Mouse (Mus musculus) heart, postnatal 4 days (tissue): ENCODE measurements at regions not wholly inside any gene's neighbourhood (a gene's known extent, or its start where the extent isn't known, plus 50 kb on each side); places are given as distances from the start of the nearest gene placed in this dataset.

Experiments used
- DNase-seq: peaks from one replicate; pipeline ENCODE4 v3.0.0; 2021

DNA sequence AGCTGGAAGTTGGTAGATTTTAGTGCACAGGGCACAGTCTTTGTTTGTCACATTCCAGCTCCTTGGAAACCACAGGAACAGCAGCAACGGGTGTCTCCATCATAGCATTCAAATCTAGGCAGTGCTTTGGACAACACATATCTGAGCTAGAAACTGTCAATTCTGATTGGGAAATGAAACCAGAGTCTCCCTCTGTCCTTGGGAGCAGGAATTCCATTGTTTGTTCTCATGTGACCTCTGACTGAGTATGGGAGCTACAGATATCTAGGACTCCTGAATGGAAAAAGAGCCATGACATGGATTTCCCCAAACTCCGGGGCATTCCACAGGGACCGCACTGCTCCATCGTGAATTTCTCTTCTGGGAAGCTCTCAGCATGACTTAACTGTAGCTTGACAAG, 205.5 kb upstream of the Rasgrp1 start:
- no peak for DNase-seq

DNA sequence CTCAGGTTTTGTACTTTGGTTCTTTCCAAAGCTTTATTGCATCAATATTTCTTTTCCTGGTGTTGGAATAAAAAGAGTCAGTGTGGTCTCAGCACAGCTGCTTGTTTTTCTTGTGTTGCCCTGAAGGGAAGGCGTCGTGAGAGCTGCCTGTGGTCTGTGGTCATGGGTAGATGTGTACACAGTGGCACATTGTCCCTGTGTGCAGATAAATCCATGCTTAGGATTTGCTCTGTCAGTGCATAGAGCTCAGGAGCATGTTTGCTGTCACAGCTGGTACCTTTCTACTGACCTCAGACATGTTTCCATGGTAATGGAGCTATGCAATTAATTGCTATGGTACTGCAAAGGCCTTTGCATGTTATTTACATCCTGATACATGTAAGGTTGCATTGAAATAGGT, 213.5 kb upstream of the Rasgrp1 start:
- no peak for DNase-seq

DNA sequence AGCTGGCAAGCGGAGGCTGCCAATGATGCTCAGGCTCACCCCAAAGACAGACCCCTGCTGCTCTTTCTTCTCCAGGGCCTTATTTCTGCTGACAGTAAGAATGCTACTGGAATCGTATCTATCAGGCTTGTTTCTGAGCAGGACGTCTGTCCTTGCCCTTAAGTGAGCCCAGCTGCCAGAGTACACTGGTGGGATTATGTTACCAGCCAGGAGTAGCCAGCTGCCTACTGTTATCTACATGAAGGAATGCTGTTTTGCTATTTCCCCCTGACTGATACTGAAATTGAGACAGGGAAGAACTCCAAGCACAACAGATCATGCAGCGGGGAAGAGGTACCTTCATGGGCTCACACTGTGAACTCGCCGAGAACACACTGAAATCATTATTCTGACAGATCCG, 228.2 kb upstream of the Rasgrp1 start:
- peak; percentile 15 for DNase-seq

DNA sequence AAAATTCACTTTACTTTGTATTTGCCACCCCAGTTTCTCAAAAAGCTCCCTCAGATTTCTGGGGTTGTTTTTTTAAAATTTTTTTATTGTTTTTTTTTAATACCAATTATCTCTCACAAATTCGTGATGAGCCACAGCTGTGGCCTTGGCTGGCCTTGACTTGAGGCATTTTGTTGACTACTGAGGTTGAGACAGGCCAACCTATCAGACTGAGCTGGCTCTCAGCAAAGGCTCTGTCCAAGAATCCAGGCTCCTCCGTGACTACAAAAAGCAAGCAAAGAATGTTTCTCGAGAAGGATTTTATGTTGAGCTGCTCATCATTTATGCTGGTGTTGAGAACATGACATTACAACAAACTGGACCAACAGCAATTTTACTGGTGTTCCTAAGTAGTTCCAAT, 244.6 kb upstream of the Rasgrp1 start:
- DNase-seq, result peak; percentile 19

DNA sequence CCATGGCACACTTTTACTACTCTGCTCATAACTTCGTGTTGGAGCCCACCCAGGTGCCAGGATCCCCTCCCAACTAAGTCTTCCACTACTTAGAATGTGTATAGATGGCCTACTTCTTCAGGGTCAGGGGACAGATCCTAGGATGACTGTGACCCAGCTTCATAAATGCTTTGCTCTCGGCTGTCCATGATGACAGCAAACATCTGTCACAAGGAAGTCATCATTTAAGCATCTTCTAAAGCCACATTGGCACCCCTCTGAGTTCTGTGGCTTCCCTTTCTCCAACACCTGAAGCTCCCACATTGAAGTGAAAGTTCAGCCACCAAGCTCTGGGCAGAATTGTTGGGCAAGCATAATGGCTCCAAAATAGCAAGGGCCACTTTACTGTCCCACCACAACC, 252.2 kb upstream of the Rasgrp1 start:
- no peak for DNase-seq

DNA sequence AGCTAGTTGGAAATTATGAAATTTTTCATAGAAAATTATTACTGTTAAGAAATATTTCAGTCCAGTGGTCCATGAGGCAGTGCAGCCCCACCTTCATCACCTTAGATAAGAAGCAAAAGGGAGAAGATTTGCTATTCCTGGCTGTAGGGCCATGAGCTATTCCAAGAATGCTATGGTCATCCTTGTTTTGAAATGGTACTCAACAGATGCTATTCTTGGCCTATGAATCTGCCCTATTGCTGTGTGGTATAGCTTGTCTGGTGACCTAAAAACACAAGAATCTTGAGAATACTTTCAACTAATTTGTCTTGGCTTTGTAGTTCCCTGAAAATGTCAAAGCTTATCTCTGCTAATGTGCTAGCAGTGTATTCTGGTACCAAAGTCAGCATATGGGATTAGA, 254.8 kb upstream of the Rasgrp1 start:
- DNase-seq, result no peak

DNA sequence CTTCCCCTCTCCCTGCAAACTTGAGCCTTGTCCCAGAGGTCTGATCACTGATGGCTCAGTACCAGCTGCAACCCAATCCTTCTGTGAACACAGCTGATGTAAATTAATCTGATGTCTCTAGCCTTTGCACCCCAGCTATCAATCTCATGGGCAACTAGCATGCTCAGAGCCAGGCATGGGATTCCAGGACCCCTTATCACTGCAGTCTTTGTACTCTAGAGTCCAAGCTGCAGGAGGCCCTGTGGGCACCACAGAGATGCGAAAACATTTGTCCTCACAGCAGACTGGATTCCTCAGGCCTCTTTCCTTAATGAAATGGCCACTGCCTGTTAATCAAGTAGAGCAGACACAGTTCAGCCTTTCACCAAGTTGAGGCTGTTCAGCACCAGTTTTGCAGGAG, 272.0 kb upstream of the Rasgrp1 start:
- DNase-seq, result no peak

DNA sequence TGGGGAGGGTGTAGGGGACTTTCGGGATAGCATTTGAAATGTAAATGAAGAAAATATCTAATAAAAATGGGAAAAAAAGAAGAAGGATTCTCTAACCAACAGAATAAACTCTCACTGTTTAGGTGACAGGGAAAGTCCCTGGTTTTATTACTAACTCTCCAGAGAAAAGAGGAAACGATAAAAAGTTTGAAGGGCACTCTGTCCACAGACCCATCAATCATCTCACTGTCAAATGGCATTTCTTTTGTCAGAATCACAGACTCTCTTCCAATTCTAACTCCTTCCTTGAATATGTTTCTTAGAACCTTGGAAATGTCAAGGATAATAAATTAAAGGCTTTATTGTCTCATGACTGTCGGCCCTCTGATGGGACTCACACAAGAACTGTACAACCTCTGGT, 275.3 kb upstream of the Rasgrp1 start:
- DNase-seq, result no peak

DNA sequence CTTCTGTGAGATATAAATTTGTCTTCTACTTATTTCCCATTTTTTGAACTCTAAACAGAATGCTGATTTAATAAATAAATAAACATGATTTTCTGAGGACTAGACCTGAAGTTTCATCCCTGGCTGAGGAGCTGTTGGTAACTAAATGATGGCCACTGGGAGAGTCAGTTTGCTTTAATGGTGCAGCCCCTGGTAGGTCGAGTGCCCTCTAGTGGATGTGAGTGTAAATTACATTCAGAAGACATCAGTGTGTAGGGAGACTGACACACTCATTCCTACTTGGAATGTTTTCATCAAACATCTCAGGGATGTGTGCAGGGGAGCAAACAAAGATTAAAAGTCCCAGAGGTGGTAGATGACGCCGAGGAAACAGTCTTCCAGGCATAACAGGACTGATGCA, 281.2 kb upstream of the Rasgrp1 start:
- DNase-seq, result no peak

DNA sequence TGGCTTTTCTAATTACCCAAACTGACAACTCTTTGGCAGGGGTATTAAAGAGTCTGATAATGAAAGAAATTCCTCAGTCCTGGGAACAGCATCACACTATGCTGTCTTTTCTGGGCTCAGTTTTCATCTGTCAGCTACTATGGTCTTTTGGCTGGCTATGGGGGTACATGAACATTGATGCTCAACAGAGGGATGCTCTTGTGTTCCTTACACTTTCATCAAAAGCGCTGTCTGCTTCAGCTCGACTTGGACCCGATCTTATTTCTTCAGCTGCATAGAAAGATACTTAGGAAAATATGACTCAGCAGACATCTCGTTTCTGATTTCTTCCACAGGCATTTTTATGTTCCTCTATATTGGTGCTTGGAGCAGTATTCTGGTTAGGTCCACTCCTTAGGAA, 292.1 kb upstream of the Rasgrp1 start:
- no peak for DNase-seq

DNA sequence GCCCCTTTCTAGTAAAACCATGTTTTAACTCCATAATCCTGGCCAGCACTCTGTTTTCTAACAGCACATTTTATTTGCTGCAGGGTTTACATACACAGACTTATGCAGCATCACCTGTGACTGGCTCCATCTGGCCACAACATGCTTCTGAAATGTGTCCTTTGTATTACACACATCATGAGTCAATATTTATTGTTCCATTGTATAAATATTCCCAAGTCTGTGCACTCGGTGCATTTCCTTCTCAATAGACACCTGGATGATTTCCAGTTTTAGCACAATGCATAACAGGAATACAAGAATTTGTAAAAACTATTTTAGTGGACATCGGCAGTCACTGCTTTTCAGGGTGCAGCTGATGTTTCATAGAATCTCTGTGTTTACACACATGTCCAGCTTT, 294.6 kb upstream of the Rasgrp1 start:
- no peak for DNase-seq

DNA sequence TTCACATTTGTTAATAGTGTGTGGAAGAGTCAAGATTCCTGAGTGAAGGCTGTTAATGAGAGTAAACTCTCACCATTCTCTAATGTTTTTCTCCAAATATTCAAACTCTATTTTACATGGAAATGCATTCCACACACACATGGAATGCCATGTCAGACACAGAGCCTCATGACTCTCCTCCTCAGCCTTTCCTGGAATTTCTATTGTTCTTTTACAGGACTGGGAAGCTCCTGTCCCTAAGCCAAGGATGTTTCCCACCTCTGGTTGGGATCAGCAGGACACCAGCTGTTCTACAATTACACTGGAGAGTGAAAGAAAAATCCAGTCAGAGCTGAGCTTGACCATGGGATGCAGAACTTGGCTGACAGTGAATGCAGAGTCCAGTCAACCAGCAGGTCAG, 309.3 kb upstream of the Rasgrp1 start:
- DNase-seq, result no peak

DNA sequence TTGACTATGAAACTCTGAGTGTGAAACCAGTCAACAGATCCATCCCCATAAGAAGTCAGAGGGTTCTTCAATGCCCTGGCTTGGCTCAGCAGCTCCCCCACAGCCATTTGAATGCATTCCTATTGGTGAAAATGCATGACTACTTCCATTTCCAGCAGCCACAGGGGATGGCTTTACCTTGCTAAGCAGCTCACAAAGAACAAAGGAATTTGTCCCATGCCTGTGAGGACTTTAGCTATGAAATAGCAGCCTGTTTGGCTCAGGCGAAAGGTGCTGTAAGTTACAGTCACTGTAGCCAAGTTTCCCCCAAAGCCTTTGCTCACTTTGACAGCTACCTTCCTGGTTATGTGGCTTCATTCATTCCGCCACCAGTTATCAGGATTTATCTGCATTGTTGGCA, 309.8 kb upstream of the Rasgrp1 start:
- DNase-seq, result no peak

DNA sequence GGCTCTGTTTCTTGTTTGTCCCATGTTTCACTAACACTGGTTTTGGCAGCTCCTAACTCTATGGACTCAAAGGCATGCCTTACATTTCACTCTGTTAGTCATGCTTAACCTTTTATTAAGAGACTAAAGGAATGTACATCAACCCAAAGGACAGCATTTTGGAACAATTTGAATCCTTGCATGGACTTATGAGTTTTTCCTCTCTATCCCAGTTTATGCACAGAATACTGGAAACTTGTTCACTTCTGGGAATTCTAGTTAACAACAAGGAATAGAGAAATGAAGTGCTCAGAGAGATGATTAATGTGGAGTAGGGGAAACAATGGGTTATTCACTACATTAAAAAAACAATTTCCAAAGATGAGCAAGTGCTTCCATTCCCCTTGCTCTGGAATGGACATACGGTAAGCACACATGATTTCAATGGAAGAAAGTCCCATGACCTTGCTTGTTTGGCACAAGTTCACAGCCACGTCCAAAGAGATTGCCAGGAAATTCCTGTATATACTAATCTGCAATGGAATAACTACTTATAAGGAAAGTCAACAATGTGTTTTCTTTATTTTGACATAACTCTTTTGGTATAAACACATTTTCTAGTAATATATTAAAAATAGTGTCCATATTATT, 313.9 kb upstream of the Rasgrp1 start:
- DNase-seq, result no peak

DNA sequence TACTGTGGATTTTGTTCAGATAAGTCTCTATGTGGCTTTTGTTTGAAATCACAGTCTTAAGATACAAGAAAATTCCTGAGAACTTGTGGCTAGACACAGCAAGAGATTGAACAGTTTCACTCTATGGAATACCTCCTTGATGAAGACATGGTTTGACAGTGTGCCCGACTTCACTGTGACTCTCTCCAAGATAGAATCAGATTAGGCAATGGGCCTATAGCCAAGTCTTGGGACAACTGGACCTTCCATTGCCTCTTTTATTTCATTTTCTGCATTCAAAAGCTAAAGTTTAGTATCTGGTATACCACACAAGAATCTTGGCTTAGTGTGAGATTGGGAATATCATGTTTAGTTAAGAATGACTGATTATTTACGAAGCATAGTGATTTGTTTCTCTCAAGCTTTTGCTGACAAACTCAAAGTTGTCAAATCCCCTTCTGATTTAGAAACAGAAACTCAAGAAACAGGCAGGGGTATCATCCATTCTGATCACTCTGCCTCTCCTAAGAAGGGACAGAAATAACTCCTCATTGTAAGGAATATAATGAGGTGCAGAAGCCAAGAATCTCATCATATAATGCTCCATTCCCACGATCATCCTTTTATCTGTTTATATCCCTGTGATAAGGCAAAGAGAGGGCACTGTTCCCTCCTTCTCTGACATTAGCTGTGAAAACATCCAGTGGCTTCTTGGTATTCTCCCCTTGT, 317.6 kb upstream of the Rasgrp1 start:
- no peak for DNase-seq

DNA sequence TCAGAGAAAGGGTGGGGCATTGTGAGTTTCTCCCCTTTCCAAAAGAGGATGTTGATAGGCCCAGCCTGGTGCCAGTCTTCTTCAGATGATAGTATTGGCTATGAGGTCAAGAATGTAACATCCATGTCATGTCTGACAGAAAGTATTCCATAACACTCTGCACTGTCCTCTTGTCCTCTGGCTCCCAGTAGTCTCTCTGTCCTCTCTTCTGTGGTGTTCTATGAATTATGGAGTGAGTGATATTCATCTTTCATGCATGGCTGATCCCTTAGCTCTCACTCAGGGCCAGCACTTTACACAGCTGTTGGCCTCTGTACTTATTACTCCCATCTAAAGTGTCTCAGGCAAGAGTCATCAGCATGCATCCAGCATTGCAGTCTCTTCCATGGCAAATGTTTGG, 319.9 kb upstream of the Rasgrp1 start:
- DNase-seq, result no peak

DNA sequence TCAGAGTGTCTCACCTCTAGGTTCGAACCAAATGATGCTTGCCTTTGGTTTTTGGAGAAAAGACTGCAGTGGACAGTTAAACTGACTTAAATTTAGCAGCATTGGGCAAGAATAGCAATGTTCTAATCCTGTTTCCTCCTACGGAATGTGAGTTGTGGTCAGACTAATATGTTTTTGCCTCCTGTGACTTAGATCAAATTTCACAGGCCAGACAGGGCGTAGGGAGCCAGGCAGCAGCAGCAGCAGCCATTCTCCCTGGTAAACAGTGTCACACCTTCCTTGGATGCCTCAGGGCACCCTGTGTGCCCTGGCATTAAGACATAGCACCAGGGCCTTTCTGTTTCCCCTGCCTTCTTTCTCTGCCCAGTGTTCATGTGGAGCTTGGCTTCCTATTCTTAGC, 323.7 kb upstream of the Rasgrp1 start:
- no peak for DNase-seq

DNA sequence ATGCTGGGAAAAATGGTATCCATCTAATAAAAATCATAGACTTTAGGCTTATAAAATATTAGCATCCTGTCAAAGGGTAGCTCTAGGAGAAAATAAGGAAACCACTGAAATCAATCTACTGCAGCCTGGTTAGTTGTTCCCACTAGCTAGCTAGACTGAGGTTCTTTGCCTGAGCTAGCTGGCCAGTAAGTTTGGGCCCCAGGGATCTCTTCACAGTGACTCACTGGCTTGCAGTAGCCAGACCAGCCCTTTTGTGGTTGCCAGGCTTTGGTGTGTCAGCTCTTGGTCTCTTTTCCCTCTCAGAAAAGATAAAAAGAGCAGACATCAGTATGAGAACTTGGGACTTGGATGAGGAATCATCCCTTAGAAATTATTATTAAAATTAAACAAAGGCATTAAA, 325.3 kb upstream of the Rasgrp1 start:
- DNase-seq, result no peak

DNA sequence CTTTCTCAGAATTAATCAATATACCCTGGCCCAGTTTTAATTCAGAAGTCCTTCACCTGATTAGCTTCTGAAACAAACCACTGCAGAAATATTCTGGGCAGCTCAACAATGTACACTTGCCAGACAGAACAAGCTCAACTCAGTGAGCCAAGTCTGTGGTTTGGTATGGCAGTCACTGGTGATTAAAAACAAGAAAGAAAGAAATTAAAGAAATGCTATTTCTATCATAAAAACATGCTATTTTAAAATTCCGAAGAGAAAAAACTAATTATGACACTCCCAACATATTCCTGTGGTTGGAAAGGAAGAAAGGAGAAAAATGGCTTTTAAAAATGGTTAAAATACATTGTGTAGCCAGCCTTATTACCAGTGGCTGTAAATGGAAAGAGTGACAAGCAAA, 332.1 kb upstream of the Rasgrp1 start:
- DNase-seq, result no peak

DNA sequence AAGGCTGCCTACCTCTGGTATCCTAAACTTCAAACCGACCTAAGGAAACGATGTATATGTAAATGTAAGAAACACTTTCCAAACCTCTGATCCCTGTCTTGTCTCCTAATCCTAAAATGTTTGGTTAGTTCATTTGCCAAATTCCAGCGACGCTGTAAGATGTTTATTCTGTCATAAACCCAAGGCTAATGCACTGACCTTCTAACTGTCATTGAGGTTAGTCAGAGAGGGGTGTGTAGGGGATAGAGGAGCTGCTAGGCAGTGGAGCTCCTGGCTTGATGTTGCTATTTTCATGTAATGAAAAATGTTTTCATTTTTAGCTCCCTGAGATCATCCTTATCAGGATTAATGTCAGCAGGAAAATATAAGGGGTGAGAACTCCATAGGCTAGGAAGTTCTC, 335.8 kb upstream of the Rasgrp1 start:
- no peak for DNase-seq

DNA sequence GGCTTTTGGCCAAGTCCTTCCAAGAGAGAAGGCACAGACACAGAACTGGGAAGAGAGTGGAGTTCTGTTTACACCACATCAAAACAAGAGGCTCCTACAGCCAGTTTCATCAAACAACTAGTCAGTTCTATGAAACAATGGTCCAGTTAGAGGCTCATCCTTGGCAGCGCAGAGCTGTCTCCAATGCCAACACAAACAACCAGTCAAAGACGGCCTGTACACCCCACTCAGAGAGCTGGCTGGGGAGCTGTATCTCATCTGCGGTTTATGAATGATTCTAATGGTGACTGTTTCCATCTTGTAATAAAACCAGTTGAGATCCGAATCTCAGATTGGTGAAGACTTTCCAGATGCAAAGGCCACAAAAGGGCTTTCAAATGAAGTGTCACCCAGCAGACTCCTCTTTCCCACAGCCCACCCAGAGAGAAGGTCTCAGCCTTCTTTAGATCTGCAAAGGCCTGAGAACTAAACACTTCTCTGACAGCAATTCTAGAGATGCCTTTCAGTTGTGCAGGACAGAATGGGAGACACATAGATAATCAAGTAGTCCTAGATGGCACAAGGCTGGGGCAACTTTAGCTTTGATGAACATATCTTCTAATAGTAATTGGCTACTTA, 343.1 kb upstream of the Rasgrp1 start:
- DNase-seq, result no peak

DNA sequence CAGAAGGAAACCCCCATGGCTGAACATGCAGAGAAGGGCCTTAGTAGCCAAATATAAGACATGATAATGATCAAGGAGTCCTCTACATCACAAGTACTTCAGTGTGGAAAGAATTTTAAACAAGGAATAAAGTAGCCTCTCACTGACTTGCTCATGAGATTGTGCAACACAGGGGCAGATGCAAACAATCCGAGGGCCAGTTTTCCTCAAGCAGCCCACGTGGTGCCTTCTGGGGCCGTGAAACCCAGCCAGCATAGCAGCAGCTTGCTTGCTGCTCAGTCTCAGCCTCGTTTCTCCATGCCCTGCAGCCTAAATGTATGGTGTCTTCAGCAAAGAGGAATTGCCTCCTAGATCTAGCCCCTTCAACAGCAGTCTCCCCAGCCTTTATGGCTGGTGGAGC, 350.7 kb upstream of the Rasgrp1 start:
- no peak for DNase-seq

DNA sequence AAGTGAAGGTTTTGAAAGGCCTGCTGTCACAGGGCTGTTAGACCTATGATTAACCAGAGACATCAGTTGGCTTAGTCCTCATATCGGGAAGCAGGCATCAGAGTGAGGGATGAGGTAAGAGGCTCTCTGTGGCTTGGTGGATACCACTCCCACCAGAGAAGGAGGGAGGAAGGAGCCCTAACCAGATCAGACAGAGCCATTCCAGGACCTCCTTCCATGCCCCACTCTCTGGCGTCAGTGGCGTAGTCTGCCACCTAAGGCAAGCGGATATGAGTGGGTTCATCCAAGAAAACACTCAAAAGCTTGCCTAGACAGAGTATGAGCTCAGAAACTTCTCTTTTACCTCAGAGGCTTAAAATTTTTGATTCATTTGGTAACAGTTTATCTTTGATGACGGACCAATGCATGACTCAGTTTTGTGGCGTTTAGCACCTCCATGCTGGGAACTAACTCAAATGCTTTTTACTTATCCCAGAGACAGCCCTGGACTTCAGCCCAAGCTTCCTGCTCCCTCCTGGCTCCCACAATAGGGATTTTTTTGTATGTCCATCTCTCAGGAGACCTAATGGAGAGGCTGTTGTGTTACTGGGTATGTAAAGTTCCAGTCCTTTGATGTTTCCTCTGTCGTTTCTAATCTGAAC, 367.5 kb upstream of the Rasgrp1 start:
- DNase-seq, result peak; percentile 29

DNA sequence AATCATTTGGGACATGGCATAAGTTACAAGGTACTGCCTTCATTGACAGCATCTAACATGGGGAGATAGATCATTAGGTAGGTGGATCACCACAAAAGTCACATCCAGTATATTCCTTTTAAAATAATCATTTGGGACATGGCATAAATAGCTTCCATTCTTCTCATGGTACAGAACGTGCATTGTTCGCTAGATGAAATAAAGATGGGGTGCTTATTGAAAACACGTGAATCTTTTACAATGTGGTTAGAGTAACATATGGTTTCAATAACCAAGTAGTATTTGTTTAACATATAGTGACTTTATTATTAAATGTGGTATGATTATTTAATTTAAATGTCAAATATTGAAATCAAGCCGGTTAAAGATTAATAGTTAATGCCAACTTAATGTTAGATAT, 381.3 kb upstream of the Rasgrp1 start:
- DNase-seq, result no peak
